Mouse (Mus musculus) thymus, postnatal 10 days (tissue): Measurements from ENCODE around the gene Ankrd6.
A peak's percentile ranks its signal among the peaks of the same experiment; 100 is the strongest.

Source experiments
- DNase-seq, 2 experiments: peaks; one replicate each; pipeline ENCODE4 v3.0.0; 2021; ENCODE audit warnings: low spot score in 2 of 2

Ankrd6 gene

GRCm38 (mm10) chr4:32905913-32906312 is 44.7 kb downstream of the Ankrd6 start:
- DNase-seq: no peak

- peak in 1 of 2 experiments; percentile 19 for DNase-seq
Measured at GRCm38 (mm10) chr4:32905381-32905780, 45.3 kb downstream of the Ankrd6 start.

GRCm38 (mm10) chr4:32903826-32904225 is 46.8 kb downstream of the Ankrd6 start:
- no peak for DNase-seq

- DNase-seq: no peak
Measured at GRCm38 (mm10) chr4:32899051-32899450, 51.6 kb downstream of the Ankrd6 start.

GRCm38 (mm10) chr4:32891341-32891740 is 59.3 kb downstream of the Ankrd6 start:
- DNase-seq: no peak

- DNase-seq: no peak
Measured at GRCm38 (mm10) chr4:32890735-32891098, 59.9 kb downstream of the Ankrd6 start.

GRCm38 (mm10) chr4:32889996-32890734 is 60.5 kb downstream of the Ankrd6 start:
- DNase-seq: no peak

GRCm38 (mm10) chr4:32889246-32889645 is 61.4 kb downstream of the Ankrd6 start:
- peak in 1 of 2 experiments; percentile 28 for DNase-seq

GRCm38 (mm10) chr4:32886479-32886878 is 64.2 kb downstream of the Ankrd6 start:
- no peak for DNase-seq

- DNase-seq: no peak
Measured at GRCm38 (mm10) chr4:32884599-32884998, 66.0 kb downstream of the Ankrd6 start.

- no peak for DNase-seq
Measured at GRCm38 (mm10) chr4:32881001-32881400, 69.6 kb downstream of the Ankrd6 start.

GRCm38 (mm10) chr4:32874669-32875068 is 76.0 kb downstream of the Ankrd6 start:
- peak; percentile 48 to 53 for DNase-seq

- no peak for DNase-seq
Measured at GRCm38 (mm10) chr4:32872189-32872749, 78.4 kb downstream of the Ankrd6 start.

- DNase-seq: no peak
Measured at GRCm38 (mm10) chr4:32869370-32869769, 81.3 kb downstream of the Ankrd6 start.

- DNase-seq: peak in 1 of 2 experiments; percentile 32
Measured at GRCm38 (mm10) chr4:32868858-32869257, 81.8 kb downstream of the Ankrd6 start.

- DNase-seq: no peak
Measured at GRCm38 (mm10) chr4:32868437-32868836, 82.2 kb downstream of the Ankrd6 start.

- no peak for DNase-seq
Measured at GRCm38 (mm10) chr4:32867460-32867859, 83.2 kb downstream of the Ankrd6 start.

- DNase-seq: no peak
Measured at GRCm38 (mm10) chr4:32864867-32865242, 85.8 kb downstream of the Ankrd6 start.

GRCm38 (mm10) chr4:32864131-32864866 is 86.3 kb downstream of the Ankrd6 start:
- peak; percentile 53 to 62 for DNase-seq

- no peak for DNase-seq
Measured at GRCm38 (mm10) chr4:32863447-32864130, 87.1 kb downstream of the Ankrd6 start.

- no peak for DNase-seq
Measured at GRCm38 (mm10) chr4:32862751-32863446, 87.7 kb downstream of the Ankrd6 start.
